Mouse (Mus musculus): ENCODE measurements around the gene Pttg1ip.

Gene Pttg1ip

DNA sequence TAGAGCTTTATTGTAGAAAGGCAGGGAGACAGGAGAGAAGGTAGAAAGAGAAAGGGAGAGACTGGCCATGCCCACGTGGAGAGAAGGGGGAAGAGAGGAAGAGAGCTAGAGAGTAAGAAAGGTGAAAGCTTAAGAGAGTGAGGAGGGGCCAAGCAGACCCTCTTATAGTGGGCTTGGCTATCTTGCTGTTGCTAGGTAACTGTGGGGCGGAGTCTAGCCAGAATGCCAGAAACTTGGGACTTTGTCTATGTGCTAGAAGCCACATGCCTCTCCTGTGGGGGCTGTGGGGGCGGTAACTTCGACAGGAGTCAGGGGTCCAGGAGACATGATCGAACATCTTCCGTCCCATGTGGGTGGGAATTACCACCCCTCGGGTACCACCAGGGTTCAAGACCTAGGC is 12.0 kb upstream of the Pttg1ip start:
- no peak for DNase-seq (ENCODE audit: low spot score)

DNA sequence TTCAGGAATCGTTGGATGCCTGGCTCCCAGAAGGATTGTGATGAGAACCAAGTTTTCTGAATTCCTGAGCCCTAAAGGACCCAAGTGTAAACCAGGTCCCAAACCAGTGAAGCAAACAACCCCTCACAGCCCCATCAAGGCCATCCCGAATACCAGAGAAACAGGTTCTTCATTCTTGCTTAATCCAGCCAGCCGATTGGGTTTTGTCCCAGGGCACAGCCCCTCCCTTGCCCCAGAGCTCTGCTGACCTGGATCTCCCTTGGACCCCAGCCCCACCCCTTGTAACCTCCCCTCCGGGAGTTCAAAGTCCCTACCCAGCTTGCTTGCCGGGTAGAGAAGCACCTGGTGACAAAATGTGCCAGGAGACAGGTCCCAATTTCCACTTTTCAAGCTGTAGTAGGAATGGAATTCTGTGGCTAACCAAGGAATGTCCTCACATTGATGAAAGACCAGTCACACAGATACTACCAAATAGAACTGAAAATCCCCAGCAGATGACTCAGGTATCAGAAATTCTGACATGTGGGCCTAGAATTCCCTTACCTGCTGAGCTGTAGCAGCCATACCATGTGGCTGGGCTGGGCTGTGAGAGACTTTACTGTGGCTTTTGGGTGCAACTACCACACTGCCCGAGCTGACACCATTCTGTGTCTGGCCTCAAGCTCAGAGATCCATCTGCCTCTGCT is 11.4 kb upstream of the Pttg1ip start:
- no peak for DNase-seq (ENCODE audit: low spot score)

DNA sequence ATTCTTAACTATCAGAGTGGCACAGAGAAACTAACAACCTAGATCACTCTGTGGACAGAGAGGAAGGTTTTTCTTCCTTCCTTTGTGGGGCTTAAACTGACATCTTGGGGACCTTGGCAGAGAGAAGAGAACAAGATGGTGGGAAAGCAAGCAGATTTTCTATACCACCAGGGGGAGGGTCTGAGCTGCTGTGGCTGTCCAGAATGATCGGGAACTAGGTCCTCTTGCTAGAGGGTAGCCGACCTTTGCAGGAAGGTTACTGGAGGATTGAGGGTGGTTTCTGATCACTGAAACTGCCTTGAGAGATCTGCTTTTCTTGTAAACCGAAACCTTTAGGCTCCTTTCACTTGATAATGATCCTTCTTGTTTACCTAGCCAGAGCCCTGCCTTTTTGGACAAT is 9.3 kb upstream of the Pttg1ip start:
- no peak for DNase-seq (ENCODE audit: low spot score)

DNA sequence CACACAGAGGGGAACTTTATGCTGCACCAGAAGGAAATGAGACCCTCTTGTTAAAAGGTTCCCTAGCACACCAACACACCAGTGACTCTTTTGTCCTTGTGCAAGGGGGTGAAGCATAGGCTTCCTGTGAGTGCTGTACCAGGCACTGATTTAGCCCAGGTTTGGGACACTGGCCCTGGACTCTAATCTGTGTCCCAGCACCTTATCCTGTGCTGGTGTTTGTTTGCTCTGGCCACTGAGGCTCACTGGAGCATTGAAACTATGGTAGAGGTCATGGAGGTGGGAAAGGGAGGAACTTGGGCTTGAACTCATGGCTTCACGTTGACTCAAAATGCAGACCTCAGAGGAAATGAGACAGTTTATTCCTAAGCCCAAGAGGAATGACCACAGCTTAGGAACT is 8.4 kb upstream of the Pttg1ip start:
- no peak for DNase-seq (ENCODE audit: low spot score)

DNA sequence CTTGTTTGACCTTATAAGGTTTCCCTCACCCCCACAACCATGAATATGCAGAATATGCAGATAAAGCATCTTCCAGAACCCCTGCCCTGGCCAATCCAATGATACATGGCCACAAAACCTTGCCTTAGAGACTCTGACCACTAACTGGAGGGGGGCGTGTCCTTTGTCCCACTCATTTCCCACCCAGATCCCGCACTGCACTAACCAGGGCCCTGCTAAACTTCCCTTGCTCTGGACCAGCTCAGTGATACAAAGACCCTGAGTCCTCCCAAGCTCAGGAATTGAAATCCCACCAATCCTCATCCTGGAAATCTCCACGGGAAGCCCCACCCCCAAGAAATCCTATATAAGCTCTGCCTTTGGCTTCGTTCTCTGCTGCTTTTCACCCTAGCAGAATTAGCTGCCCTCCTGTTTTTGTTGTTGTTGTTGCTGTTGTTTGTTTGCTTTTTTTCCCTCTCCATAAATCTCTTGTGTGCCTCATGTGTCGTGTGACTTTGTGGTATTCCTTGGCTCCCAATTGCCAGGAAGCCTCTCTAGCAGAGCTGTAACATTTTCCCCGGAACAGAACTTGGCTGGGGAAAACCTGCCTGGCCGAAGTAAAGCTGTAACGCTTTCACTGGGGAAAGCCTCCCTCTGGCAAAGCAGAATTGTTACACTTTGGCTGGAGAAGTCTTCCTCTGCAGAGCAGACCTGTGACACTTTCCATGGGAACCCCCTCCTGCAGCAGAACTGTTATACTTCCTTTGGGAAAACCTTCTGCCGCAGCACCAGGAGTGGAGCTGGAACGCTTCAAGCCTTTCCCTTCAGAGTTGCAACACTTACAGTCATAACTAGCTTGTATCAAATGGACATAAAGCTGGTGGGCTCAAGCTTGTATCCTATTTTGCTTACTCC is 1.2 kb upstream of the Pttg1ip start:
- DNase-seq (ENCODE audit: low spot score) = no peak

DNA sequence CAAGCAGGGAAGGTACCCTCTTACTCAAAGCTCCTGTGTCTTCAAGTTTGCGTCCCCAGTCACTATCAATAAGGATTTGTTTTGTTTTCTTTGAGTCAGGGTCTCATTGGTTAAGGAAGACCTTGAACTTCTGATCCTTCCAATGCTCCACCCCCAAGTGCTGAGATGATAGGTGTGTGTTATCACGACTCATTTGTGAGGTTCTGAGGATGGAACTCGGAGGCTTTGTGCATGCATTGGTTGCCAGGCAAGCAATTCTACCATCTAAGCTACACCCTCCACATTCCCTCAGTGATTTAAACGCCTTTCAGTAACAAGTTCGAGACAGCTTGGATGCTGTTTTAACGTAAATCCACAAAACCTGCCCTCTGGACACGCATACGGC is 505 bp upstream of the Pttg1ip start:
- DNase-seq (ENCODE audit: low spot score) = no peak

DNA sequence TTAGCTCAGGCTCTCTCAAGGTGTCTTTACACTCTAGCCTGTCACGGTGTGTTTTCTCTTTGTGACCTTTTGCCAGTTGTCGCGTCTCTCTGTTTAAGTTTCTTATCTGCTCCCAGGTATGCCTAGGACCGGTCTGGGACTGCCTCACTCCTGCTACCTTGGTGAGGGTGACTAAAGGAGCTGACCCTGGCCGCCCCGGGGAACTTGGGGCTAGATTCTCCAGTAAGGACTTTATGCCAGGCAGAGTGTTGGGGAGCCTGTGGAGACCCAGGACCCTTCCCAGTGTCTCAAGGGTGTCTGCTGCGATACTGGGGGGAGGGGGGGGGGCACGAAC is 732 bp downstream of the Pttg1ip start:
- no peak for DNase-seq (ENCODE audit: low spot score)

DNA sequence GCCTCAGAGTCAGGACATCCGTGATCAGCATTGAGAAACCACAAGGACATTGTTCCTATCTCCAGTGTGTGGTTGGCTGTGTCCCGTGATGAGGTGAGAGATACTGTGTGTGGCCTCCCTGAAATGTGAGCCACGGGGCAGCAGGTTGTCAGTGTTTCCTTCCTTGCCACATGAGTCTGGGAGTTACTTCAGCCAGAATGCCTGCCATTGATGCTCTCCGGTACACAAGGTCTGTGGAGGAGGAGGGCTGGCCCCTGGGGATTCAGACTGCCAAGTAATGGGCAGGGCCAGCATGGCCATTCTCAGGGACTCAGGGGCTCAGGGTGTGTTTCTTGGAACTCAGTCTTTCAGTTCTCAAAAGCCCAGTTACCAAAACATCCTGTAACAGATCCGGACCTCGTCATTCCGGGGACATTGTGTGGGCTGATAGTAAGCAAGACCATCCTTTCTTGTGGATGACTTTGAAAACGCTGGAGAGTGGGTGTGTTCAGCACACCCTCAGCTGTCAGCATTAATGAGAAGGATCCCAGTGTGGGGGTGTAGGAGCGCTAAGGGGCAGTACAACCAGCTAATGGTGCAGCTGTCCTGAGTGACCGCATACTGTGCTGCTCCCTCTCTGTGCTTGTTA is 2.4 kb downstream of the Pttg1ip start:
- DNase-seq (ENCODE audit: low spot score) = no peak

DNA sequence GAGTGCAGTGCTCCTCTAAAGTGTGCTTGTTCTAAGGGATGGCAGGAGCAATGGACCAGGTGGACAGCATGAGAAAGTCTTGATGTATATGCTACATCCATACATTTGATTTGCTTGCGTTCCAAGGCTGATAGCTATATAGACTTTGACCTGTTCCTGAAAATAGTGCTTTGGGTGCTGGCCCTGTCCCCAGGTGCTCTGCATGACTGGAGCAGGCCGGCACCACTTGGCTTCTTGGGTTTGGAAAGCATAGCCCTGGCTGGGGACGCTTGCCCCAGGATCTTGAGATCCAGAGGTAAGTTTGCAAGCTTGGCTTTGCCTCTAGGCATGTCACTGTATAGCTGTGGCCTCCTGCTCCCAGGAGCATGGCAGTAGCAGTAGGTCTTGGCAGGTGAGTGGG is 5.1 kb downstream of the Pttg1ip start:
- no peak for DNase-seq (ENCODE audit: low spot score)

DNA sequence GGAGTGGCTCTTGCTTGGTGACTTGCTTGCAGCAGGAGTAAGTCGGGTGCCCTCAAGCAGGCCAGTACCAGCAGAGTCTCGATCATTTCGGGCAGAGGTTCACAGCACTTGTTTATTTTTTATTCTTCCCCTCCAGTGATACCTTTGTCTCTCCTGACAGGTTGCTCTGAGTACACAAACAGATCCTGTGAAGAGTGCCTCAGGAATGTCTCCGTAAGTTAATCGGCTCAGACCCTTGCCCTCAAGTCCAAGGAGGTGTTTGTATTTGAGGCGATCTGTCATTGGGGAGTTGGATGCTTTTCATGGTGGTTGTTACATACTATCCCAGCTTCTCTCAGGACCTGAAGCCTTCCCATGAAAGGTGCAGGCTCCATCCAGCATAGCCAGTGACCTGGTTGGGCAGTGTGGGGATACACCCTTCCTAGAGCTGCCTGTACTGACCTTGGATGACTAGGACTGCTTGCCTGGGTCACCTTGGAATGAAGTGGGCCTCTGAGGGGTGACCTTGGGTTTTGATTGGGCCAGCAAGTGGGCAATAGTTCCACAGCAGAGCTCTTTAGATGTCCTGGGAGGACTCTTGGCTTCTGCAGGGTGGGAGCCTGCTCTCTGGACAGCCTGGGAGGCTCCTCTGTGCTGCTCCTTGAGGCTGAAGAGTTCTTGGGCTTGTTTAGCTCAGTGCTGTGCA is 5.7 kb downstream of the Pttg1ip start:
- no peak for DNase-seq (ENCODE audit: low spot score)

DNA sequence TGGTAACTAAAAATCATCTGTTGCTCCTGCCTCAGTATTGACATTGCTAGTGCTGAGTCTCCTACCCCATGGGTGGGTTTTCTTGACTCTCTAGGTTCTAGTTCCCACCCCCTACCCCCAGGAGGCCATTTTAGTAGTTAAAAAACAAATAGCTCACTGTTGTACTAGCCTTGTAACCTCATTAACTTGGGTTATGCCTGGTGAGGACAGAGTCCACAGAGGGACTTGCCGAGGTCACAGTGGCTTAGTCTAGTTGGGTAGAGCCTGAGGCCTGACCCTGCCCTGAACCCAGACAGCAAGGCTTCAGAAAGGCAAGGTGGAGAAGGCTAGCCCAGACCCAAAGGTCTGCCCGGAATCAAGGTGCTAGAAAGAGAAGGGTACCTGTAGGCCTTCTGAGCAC is 6.5 kb downstream of the Pttg1ip start:
- DNase-seq (ENCODE audit: low spot score) = no peak

DNA sequence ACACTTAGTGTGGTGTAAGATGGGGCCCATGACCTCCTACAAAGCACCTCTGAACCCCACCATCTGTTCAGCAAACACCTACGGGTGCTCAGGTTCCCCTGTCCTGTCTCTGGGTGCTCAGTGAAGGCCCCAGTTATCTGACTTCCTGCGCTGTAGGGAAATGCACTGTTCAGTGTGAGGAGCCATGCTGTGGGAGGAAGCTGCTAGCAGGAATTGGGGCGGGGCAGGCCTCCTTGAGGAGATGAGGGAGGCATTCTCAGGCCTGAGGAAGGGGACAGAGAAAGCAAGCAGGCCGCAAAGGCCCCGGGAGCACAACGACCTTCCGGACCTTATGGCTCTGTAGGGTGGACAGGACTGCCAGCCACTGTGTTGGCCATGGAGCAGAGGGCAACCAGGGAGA is 7.6 kb downstream of the Pttg1ip start:
- no peak for DNase-seq (ENCODE audit: low spot score)

DNA sequence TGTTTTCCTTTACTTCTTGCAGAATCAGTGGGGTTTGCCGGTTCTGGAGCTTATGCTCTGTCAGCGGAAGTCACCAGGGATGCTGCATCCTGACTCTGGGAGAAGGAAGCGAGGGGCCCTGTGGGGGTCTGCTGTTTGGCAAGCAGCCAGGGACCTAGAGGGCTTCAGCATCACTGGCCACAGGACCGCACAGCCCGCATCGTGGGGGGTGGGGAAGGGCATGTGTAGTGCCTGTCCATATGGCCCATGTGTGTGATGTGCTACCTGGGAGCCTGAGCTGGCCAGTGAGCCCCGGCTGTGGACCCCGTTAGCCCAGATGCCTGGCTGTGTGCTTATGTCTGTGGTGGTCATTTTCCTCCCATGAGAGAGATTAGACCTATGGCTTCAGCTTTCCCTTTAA is 8.2 kb downstream of the Pttg1ip start:
- DNase-seq (ENCODE audit: low spot score) = no peak

DNA sequence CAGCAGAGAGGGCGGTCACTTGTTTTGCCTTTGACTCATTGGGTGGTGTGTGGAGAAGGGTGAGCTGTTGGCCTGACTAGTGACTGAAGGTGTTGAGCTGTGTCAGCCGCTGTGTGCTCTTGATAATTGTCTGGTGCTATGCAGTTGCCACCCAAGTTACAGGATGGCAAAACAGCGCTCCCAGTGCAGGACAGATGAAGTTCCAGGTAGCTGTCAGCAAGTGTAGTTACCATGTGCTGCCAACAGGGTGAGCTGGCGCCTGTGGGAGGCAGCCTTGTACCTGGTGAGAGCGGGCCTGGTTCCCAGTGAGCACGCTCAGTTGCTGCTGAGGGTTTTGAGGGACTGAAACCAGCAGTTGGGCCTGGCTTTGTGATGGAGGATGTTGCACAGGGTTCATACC is 9.3 kb downstream of the Pttg1ip start:
- no peak for DNase-seq (ENCODE audit: low spot score)

DNA sequence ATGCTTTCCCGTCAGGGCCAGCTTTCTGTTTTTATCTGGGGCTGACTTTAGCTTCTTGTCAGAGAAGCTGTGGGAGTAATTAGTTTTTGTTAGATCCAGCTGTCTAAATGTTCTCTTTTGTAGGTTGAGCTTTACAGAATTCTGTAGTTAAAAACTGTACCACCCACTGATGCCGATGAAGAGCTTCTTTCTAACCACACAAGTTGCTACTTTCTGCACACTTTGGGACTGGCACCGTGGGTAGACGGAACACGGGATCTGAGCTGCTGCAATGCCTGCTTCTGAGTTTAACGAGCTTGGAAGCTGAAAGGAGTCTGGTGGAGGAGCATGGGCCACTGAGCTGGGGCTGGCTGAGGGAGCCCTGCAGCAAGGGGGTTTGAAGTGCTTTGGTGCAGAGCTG is 10.0 kb downstream of the Pttg1ip start:
- no peak for DNase-seq (ENCODE audit: low spot score)

DNA sequence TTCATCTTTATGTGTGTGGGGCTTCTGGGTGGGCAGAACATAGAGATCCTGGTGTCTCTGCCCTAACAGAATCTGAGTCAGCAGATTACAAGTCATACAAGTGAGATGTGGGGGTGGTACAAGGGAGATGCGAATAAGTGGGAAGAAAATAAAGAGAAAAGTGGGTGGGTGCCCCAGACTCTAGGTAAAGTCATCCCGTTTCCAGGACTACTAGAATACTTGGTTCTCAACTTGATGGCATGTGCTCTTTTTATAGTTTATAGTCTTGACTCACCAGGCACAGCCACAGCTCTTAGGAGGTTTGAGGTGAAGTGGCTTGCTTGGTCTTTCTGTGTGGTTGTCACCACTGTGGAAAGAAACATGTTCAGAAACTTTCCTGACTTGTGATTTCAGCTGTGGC is 14.5 kb downstream of the Pttg1ip start:
- DNase-seq (ENCODE audit: low spot score) = no peak

DNA sequence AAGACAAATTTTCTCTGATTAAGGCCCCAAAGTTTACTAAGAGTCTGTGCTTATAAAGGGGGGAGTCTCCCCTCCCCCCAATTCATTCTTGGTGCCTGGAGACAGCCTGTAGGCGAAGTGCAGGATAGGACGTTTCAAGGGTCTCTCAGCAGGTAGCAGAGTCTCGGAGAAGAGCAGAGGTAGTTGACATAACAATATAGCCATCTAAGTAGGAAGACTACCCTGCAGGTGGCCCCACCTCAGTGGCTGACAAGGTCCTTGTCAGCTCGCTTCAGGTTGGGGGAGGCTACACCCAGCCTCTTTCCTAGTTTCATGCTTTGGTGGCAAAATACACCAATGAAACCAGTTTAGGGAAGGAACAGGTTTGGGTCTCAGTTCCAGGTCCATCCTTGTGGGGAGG is 21.5 kb downstream of the Pttg1ip start:
- DNase-seq (ENCODE audit: low spot score) = no peak

DNA sequence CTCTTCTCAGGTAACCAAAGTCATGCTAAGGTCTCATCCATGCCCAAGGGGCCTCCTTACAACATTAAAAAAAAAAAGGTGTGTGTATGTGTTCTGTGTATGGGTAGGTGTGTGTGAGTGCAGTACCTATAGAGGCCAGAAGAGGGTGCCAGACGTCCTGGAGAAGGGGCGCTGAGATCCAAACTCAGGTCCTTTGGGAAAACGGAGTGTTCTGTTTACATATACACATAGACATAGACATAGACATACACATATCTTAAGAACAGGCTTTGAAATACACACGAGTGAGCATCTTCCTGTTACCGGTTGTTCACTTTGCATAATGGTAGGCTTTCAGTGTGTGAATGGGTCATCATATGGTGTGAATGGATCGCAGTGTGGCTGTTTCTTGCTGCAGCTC is 22.6 kb downstream of the Pttg1ip start:
- DNase-seq (ENCODE audit: low spot score) = no peak

DNA sequence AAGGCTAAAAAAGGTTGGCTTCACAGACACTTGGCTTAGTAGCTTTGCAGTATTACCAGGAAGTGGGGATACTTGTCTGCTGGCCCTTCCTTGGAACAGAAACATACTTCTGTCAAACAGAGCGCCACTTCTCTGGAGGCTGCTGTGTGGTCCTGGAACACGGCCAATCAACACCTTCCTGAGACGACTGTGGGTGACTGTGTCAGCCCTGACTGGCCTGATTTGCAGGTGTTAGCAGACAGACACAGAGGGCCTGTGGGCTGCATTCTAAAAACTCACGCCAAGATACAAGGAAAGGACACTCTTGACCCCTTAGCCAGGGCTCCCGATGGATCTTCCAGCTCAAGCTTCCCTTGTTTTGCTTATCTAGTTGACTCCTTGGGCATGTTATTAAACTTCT is 23.4 kb downstream of the Pttg1ip start:
- no peak for DNase-seq (ENCODE audit: low spot score)

DNA sequence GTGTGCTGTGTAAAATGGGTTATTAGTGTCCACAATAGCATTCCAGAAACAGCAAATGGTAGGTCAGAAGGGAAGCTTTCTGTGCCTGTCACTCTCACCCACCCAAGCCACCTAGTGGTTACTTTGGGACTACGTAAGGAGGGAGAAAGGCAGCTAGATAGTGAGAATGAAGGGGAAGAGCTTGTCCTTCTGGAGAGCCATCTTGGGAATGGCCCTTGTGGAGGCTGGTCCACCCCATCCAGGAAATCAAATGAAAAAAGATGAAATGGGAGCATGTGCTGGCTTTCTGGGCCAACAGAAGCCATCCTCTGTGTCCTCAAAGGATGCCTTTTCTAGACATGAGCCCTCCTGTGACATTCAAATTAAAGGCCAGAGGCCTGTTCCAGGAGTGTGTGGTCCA is 23.8 kb downstream of the Pttg1ip start:
- DNase-seq (ENCODE audit: low spot score) = no peak

DNA sequence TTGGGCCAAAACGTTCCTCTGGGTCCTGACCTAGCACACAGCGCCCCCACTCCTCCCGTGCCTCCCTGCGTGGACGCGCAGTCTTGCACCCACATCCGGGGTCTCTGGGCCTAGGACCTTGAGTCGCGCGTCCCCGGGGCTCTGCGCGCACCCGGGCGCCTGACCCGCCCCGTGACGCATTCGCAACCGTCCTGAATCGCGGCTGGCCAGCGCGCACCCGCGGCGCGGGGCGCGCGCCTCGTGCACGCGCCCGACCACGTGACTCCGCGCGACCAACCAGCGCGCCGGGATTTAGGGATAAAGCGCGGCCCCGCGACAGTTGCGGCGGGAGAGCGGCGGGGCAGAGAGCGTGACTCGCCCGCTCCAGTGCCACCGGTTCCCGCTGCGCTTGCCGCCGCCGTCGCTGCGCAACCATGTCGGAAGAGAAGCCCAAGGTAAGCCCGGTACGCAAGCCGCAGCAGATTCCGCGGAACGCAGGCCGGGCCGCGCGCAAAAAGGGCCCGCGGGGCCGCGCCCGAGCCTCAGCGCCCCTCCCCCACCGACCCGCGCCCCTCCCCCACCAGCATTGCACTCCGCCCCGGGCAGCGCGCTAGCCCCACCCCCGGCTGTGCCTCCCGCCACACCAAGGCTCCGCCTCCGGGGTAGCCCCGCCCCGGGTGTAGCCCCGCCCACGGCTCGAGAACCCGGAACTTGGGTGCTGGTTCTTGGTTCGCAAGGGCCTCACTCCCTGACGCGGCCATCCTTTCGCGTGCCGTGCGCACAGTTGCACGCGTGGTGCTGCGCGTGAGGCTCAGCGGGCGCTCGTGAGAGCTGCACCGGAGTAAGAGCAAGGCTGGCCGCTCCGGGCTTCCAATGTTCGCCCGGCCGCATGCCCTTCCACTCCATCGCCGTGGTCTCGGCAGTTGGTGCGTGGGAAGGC is 24.6 kb downstream of the Pttg1ip start, which contains the start of the genes Sumo3 and Gm49325:
Sumo3 (plus strand) TSS at position 190 of the 919 bp plus-strand sequence.
Gm49325 (plus strand) TSS at position 290 of the 919 bp plus-strand sequence.
- peak; percentile 96 for DNase-seq (ENCODE audit: low spot score)

DNA sequence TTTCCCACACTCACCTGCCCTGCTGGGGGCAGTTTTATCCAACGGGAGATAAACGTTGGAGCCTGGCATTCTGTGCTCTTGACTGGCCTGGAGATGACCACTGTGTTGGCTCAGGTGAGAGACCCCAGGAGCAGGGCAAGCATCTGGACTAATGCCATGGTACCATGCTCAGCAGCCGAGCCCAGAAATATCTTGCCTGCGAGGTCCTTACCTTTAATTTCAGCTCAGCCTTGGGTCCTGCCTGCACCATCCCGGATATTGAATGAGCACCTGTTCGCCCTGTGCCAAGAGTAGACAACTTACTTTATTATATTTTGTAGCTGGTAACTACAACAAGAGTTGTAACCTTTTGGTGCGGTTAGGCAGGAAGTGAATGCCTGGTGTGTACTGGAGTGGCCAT is 25.3 kb downstream of the Pttg1ip start:
- no peak for DNase-seq (ENCODE audit: low spot score)

Measured in layer of hippocampus, adult 11-12 months (tissue).